Mouse (Mus musculus): ENCODE data around the gene Gtf2ird2. TPM values are rescaled to one million over a fixed set of nuclear protein-coding genes. Genes with fewer than 3 reads are reported as not detected.

Gtf2ird2 gene
- total and polyA plus RNA-seq, 2 experiments = 2.4 to 3.1 TPM

- TF ChIP-seq CTCF (IDR thresholded peaks at IDR 0.05; ENCODE audit: low read depth, low read length) (no peak), POLR2A (IDR thresholded peaks at IDR 0.05; ENCODE audit: extremely low read depth, insufficient read depth, low read length) (no peak)
- Histone ChIP-seq H3K4me1 (ENCODE audit: control insufficient read depth, insufficient read depth, low read length) (peaks cover 4% of the 10 kb centered on the region; the same call in 1 of the 2 replicates), H3K4me3 (ENCODE audit: insufficient read depth, low read depth, low read length) (no peak overlapping the region), H3K27me3 (ENCODE audit: control insufficient read depth, insufficient read depth, low read length) (no peaks in the 10 kb centered on the region), H3K9ac (ENCODE audit: low read depth, low read length) (no peak overlapping the region), H3K36me3 (ENCODE audit: control insufficient read depth, insufficient read depth, low read length) (peaks cover 36% of the 10 kb centered on the region), H3K79me2 (ENCODE audit: control insufficient read depth, insufficient read depth, low read length) (no peaks in the 10 kb centered on the region), H3K27ac (replicated peaks; ENCODE audit: insufficient read depth, low read depth, low read length) (no peak overlapping the region)
- 78% methylated on average over 11 of the region's 11 CpGs for WGBS
- no peak for DNase-seq (ENCODE audit: extremely low read depth, low read depth, low spot score)
Measured at GRCm38 (mm10) chr5:134271421-134271820, 87.6 kb downstream of the Gtf2ird2 start.

GRCm38 (mm10) chr5:134272761-134273160 is 88.9 kb downstream of the Gtf2ird2 start:
- no peak overlapping the region for H3K4me3 ChIP-seq (ENCODE audit: insufficient read depth, low read depth, low read length)
- no peak overlapping the region for H3K9ac ChIP-seq (ENCODE audit: low read depth, low read length)
- 92% methylated on average over 11 of the region's 11 CpGs for WGBS
- TF ChIP-seq POLR2A (IDR thresholded peaks at IDR 0.05; ENCODE audit: extremely low read depth, insufficient read depth, low read length) (no peak), CTCF (IDR thresholded peaks at IDR 0.05; ENCODE audit: low read depth, low read length) (no peak)
- DNase-seq (ENCODE audit: extremely low read depth, low read depth, low spot score) = no peak
- H3K27ac ChIP-seq (replicated peaks; ENCODE audit: insufficient read depth, low read depth, low read length) = no peak overlapping the region
- no peaks in the 10 kb centered on the region for H3K27me3 ChIP-seq (ENCODE audit: control insufficient read depth, insufficient read depth, low read length)
- peaks cover 4% of the 10 kb centered on the region; the same call in 1 of the 2 replicates for H3K4me1 ChIP-seq (ENCODE audit: control insufficient read depth, insufficient read depth, low read length)
- H3K36me3 ChIP-seq (ENCODE audit: control insufficient read depth, insufficient read depth, low read length) = peaks cover 36% of the 10 kb centered on the region
- H3K79me2 ChIP-seq (ENCODE audit: control insufficient read depth, insufficient read depth, low read length) = no peaks in the 10 kb centered on the region

GRCm38 (mm10) chr5:134273761-134274160 is 89.9 kb downstream of the Gtf2ird2 start:
- H3K79me2 ChIP-seq (ENCODE audit: control insufficient read depth, insufficient read depth, low read length) = no peaks in the 10 kb centered on the region
- TF ChIP-seq CTCF (IDR thresholded peaks at IDR 0.05; ENCODE audit: low read depth, low read length) (no peak), POLR2A (IDR thresholded peaks at IDR 0.05; ENCODE audit: extremely low read depth, insufficient read depth, low read length) (no peak)
- no peak overlapping the region for H3K27ac ChIP-seq (replicated peaks; ENCODE audit: insufficient read depth, low read depth, low read length)
- DNase-seq (ENCODE audit: extremely low read depth, low read depth, low spot score) = no peak
- no peak overlapping the region for H3K4me3 ChIP-seq (ENCODE audit: insufficient read depth, low read depth, low read length)
- 83% methylated on average over 8 of the region's 8 CpGs for whole genome bisulfite sequencing
- no peak overlapping the region for H3K9ac ChIP-seq (ENCODE audit: low read depth, low read length)
- H3K36me3 ChIP-seq (ENCODE audit: control insufficient read depth, insufficient read depth, low read length) = peaks cover 39% of the 10 kb centered on the region
- H3K27me3 ChIP-seq (ENCODE audit: control insufficient read depth, insufficient read depth, low read length) = no peaks in the 10 kb centered on the region
- peaks cover 4% of the 10 kb centered on the region; the same call in 1 of the 2 replicates for H3K4me1 ChIP-seq (ENCODE audit: control insufficient read depth, insufficient read depth, low read length)

Other genes starting within 250 kb of the Gtf2ird2 start
- gene Castor2, start 84.3 kb upstream of the Gtf2ird2 start, total RNA-seq (2014; rRNA removed) = 0.28 and 0.40 TPM in 2 replicates
- gene Castor2, start 84.3 kb upstream of the Gtf2ird2 start, polyA plus RNA-seq (2012; rRNA removed) = 0.81 and 0.97 TPM in 2 replicates
- gene Rcc1l, start 7.2 kb upstream of the Gtf2ird2 start, total RNA-seq (2014; rRNA removed) = 9.9 and 11.2 TPM in 2 replicates
- gene Rcc1l, start 7.2 kb upstream of the Gtf2ird2 start, polyA plus RNA-seq (2012; rRNA removed) = 16.4 and 16.9 TPM in 2 replicates
- gene Ncf1, start 45.6 kb downstream of the Gtf2ird2 start, total RNA-seq (2014; rRNA removed) = 2.9 and 4.3 TPM in 2 replicates
- gene Ncf1, start 45.6 kb downstream of the Gtf2ird2 start, polyA plus RNA-seq (2012; rRNA removed) = 2.2 and 3.3 TPM in 2 replicates
- gene Gtf2i, start 130.7 kb downstream of the Gtf2ird2 start, total RNA-seq (2014; rRNA removed) = 54.2 and 58.3 TPM in 2 replicates
- gene Gtf2i, start 130.7 kb downstream of the Gtf2ird2 start, polyA plus RNA-seq (2012; rRNA removed) = 31.7 and 37.9 TPM in 2 replicates